Mouse (Mus musculus) bone marrow macrophage, adult 2 months (primary cell): ENCODE measurements around the gene Rab6a.

Source experiments
- CTCF ChIP-seq: IDR thresholded peaks from 2 replicates; pipeline ENCODE4 v1.5.1; 2012; ENCODE audit warnings: low read depth, mild to moderate bottlenecking, low read length, moderate library complexity
- POLR2A ChIP-seq: IDR thresholded peaks from 2 replicates; pipeline ENCODE4 v1.6.1; 2012; ENCODE audit warnings: mild to moderate bottlenecking, low read depth, low read length, borderline replicate concordance

DNA sequence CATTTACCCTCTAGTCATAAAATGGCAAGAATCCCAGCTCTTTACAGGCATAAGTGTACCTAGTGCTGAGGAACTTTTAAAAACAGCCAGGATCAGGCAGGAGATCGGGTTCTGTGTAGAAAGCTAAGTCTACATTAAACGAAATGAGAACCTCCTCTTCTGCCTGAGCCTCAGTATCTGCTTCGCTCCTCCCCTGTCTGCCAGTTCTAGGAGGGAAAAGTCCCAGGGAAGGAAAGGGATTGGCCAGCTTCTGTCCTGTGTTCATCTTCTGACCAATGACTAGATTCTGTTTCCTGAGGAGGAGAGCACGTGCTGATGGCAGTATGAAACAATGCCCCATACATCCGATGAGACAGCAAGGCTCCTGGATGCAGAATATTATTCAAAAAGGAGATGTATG lies 73.9 kb downstream of the Rab6a start:
- no peak for TF ChIP-seq CTCF
- TF ChIP-seq POLR2A = no peak
